Mouse (Mus musculus): ENCODE results near the gene Trnau1ap.

Gene Trnau1ap

GRCm38 (mm10) chr4:132329115-132329834 is at the start of gene Trnau1ap:
Gene Trnau1ap, minus strand, starts transcription at chr4:132329538.
- DNase-seq (ENCODE audit: extremely low read depth, low read depth) = peak; percentile 75

GRCm38 (mm10) chr4:132373820-132374219 is 44.5 kb upstream of the Trnau1ap start:
- DNase-seq (ENCODE audit: extremely low read depth, low read depth) = no peak

- DNase-seq (ENCODE audit: extremely low read depth, low read depth) = no peak
Measured at GRCm38 (mm10) chr4:132369953-132370750, 40.8 kb upstream of the Trnau1ap start.

- no peak for DNase-seq (ENCODE audit: extremely low read depth, low read depth)
Measured at GRCm38 (mm10) chr4:132367480-132368201, 38.3 kb upstream of the Trnau1ap start.

- DNase-seq (ENCODE audit: extremely low read depth, low read depth) = no peak
Measured at GRCm38 (mm10) chr4:132365450-132366060, 36.2 kb upstream of the Trnau1ap start.

GRCm38 (mm10) chr4:132363487-132363886 is 34.1 kb upstream of the Trnau1ap start:
- no peak for DNase-seq (ENCODE audit: extremely low read depth, low read depth)

GRCm38 (mm10) chr4:132359510-132359909 is 30.2 kb upstream of the Trnau1ap start:
- no peak for DNase-seq (ENCODE audit: extremely low read depth, low read depth)

- no peak for DNase-seq (ENCODE audit: extremely low read depth, low read depth)
Measured at GRCm38 (mm10) chr4:132356170-132356569, 26.8 kb upstream of the Trnau1ap start.

- no peak for DNase-seq (ENCODE audit: extremely low read depth, low read depth)
Measured at GRCm38 (mm10) chr4:132355403-132355802, 26.1 kb upstream of the Trnau1ap start.

GRCm38 (mm10) chr4:132354571-132354970 is 25.2 kb upstream of the Trnau1ap start:
- no peak for DNase-seq (ENCODE audit: extremely low read depth, low read depth)

GRCm38 (mm10) chr4:132353481-132353885 is 24.1 kb upstream of the Trnau1ap start, which contains the start of gene Rcc1:
Gene Rcc1, minus strand, starts transcription at chr4:132353605.
- DNase-seq (ENCODE audit: extremely low read depth, low read depth) = peak; percentile 90

GRCm38 (mm10) chr4:132352739-132353138 is 23.4 kb upstream of the Trnau1ap start:
- DNase-seq (ENCODE audit: extremely low read depth, low read depth) = no peak

- DNase-seq (ENCODE audit: extremely low read depth, low read depth) = no peak
Measured at GRCm38 (mm10) chr4:132351401-132351800, 22.1 kb upstream of the Trnau1ap start.

GRCm38 (mm10) chr4:132350854-132351253 is 21.5 kb upstream of the Trnau1ap start:
- DNase-seq (ENCODE audit: extremely low read depth, low read depth) = no peak

- DNase-seq (ENCODE audit: extremely low read depth, low read depth) = no peak
Measured at GRCm38 (mm10) chr4:132350123-132350740, 20.9 kb upstream of the Trnau1ap start.

- peak; percentile 66 for DNase-seq (ENCODE audit: extremely low read depth, low read depth)
Measured at GRCm38 (mm10) chr4:132349495-132350122, 20.3 kb upstream of the Trnau1ap start.

- no peak for DNase-seq (ENCODE audit: extremely low read depth, low read depth)
Measured at GRCm38 (mm10) chr4:132346661-132347060, 17.3 kb upstream of the Trnau1ap start.

- DNase-seq (ENCODE audit: extremely low read depth, low read depth) = no peak
Measured at GRCm38 (mm10) chr4:132346261-132346660, 16.9 kb upstream of the Trnau1ap start.

- DNase-seq (ENCODE audit: extremely low read depth, low read depth) = no peak
Measured at GRCm38 (mm10) chr4:132345843-132346212, 16.5 kb upstream of the Trnau1ap start.

- DNase-seq (ENCODE audit: extremely low read depth, low read depth) = no peak
Measured at GRCm38 (mm10) chr4:132345135-132345842, 16.0 kb upstream of the Trnau1ap start.

All from MEL-GATA-1-ER (cell line).